Mouse (Mus musculus) hindbrain, embryonic 11.5 days (tissue): ENCODE results near the gene Mrpl47. TPM values are rescaled to one million over a fixed set of nuclear protein-coding genes. Genes with fewer than 3 reads are reported as not detected.

Experiments used
- ATAC-seq: fragments of 200-750 bp; cut with Nextera tagmentation; 2 replicates; pipeline ENCODE4 v1.8.0; 2017; ENCODE audit warnings: mild to moderate bottlenecking, moderate TSS enrichment, moderate library complexity; ENCODE audit not compliant: low FRiP score
- DNase-seq: peaks from one replicate; pipeline ENCODE4 v3.0.0-alpha.2; 2015; ENCODE audit warnings: low spot score
- H3K27ac ChIP-seq: fragments of 300-500 bp; sonication (generic); 2 replicates; pipeline ENCODE4 v1.5.1; 2014; ENCODE audit warnings: mild to moderate bottlenecking, low read depth, low read length
- H3K27me3 ChIP-seq: fragments of 300-500 bp; sonication (generic); 2 replicates; pipeline ENCODE4 v1.6.1; 2014; ENCODE audit warnings: mild to moderate bottlenecking, low read length, moderate library complexity, mixed read lengths; ENCODE audit not compliant: control insufficient read depth, insufficient read depth
- H3K36me3 ChIP-seq: fragments of 300-500 bp; sonication (generic); 2 replicates; pipeline ENCODE4 v1.6.1; 2014; ENCODE audit warnings: mild to moderate bottlenecking, low read length, moderate library complexity, mixed read lengths; ENCODE audit not compliant: control insufficient read depth, insufficient read depth
- H3K4me1 ChIP-seq: fragments of 300-500 bp; sonication (generic); replicated peaks from 2 replicates; pipeline ENCODE4 v1.6.1; 2014; ENCODE audit warnings: low read length, mixed read lengths; ENCODE audit not compliant: control insufficient read depth, insufficient read depth
- H3K4me2 ChIP-seq: fragments of 300-500 bp; sonication (generic); replicated peaks from 2 replicates; pipeline ENCODE4 v1.6.1; 2014; ENCODE audit warnings: mild to moderate bottlenecking, low read depth, low read length
- H3K4me3 ChIP-seq: fragments of 300-500 bp; sonication (generic); 2 replicates; pipeline ENCODE4 v1.5.1; 2014; ENCODE audit warnings: low read depth, low read length
- H3K9ac ChIP-seq: fragments of 300-500 bp; sonication (generic); 2 replicates; pipeline ENCODE4 v1.6.1; 2014; ENCODE audit warnings: low read depth, low read length
- H3K9me3 ChIP-seq: fragments of 300-500 bp; sonication (generic); 2 replicates; pipeline ENCODE4 v1.6.1; 2016; ENCODE audit warnings: low read length; ENCODE audit not compliant: control insufficient read depth
- WGBS: fragments of 180-500 bp; shearing (Covaris S2); extraction: QIAGEN DNeasy Blood & Tissue Kit; methylation state at CpG from one replicate; pipeline ENCODE4 v1.1.7; 2014; 5-methylcytosine and 5-hydroxymethylcytosine counted together
- polyA plus RNA-seq: library from polyadenylated mRNA; unstranded; fragments of >200 nt; fragmentation: Nextera tagmentation; extraction: Ambion mirVana; gene quantifications from 2 replicates; pipeline ENCODE4 v1.2.1, GENCODE M21; 2014

The Mrpl47 gene
- polyA plus RNA-seq, 1 experiment from 2014 or later = 45.7 TPM

DNA sequence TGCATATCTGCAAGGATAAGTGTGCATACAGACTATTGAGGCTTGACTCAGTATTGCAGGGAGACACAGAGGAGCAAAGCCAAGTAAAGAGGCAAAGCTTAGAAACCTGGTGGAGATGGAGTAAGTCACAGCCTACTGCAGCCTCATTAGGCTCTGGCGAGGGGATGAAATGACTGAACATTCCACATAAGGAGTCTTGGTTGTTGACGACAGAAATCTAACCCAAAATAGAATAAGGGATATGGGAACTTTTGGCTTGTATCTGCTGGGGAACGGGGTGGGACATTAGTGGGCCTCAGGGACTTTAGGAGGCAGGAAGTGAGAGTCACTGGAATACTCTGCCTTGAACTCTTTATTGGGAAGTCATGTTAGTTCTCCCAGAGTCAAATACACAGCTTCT is 52.8 kb downstream of the Mrpl47 start:
- Histone ChIP-seq H3K9ac (no peak overlapping the region), H3K4me3 (no peak overlapping the region), H3K27ac (no peak overlapping the region), H3K36me3 (no peaks in the 10 kb centered on the region), H3K4me1 (no peaks in the 10 kb centered on the region), H3K9me3 (no peaks in the 10 kb centered on the region), H3K27me3 (no peaks in the 10 kb centered on the region), H3K4me2 (no peak overlapping the region)
- DNase-seq (no peak), ATAC-seq (no peak)
- 84% methylated on average over 3 of the region's 3 CpGs for WGBS

- no peak for DNase-seq
- Histone ChIP-seq H3K4me3 (no peak overlapping the region), H3K27ac (no peak overlapping the region), H3K9me3 (no peaks in the 10 kb centered on the region), H3K36me3 (no peaks in the 10 kb centered on the region), H3K4me2 (no peak overlapping the region), H3K4me1 (no peaks in the 10 kb centered on the region), H3K9ac (no peak overlapping the region), H3K27me3 (no peaks in the 10 kb centered on the region)
- WGBS = 83% methylated on average over 11 of the region's 12 CpGs
- no peak for ATAC-seq
Observed at GRCm38 (mm10) chr3:32682910-32683531, 54.4 kb downstream of the Mrpl47 start.

DNA sequence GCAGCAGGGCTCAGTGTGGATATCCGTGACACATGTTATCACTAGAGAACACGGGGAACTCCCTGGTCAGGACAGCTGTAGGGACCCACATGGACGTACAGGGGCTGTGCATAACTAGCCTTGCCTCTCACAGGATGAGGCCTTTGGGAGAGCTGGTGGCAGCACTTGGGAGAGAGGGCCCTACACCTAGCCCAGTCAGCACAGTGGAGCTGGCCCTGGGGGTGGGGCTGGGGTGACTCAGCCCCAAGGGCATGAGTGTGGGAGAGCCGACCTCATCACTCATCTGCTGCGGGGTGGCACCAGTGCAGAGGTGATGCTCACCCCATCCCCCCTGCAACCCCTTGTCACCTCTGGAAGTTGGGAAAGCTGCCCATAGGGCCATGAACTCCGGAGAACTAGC is 61.0 kb downstream of the Mrpl47 start:
- no peak for ATAC-seq
- WGBS = 89% methylated on average over 6 of the region's 6 CpGs

More for the DNA sequence above, 61.0 kb downstream of the Mrpl47 start:
- no peaks in the 10 kb centered on the region for H3K36me3 ChIP-seq
- no peak overlapping the region for H3K4me2 ChIP-seq
- H3K27ac ChIP-seq = no peak overlapping the region
- H3K9ac ChIP-seq = no peak overlapping the region
- no peak overlapping the region for H3K4me3 ChIP-seq
- H3K4me1 ChIP-seq = no peaks in the 10 kb centered on the region
- DNase-seq = no peak
- no peaks in the 10 kb centered on the region for H3K27me3 ChIP-seq
- no peaks in the 10 kb centered on the region for H3K9me3 ChIP-seq

Other genes starting within 250 kb of the Mrpl47 start
- gene Kcnmb3, start 245.4 kb downstream of the Mrpl47 start, polyA plus RNA-seq = 0.12 TPM in 1 of 2 replicates, not detected in the other
- gene Zfp639, start 227.3 kb downstream of the Mrpl47 start, polyA plus RNA-seq = 48.0 and 48.1 TPM in 2 replicates
- 31.0 and 39.5 TPM in 2 replicates for gene Mfn1, start 208.1 kb downstream of the Mrpl47 start, polyA plus RNA-seq
- gene Gnb4, start 121.0 kb downstream of the Mrpl47 start, polyA plus RNA-seq = 49.9 and 56.2 TPM in 2 replicates
- gene Actl6a, start 31.3 kb downstream of the Mrpl47 start, polyA plus RNA-seq = 235 and 239 TPM in 2 replicates
- 322 and 328 TPM in 2 replicates for gene Ndufb5, start 615 bp downstream of the Mrpl47 start, polyA plus RNA-seq
- gene Usp13, start 79.9 kb upstream of the Mrpl47 start, polyA plus RNA-seq = 5.5 and 6.9 TPM in 2 replicates